Mouse (Mus musculus): ENCODE data around the gene Cyb5d2. TPM values are rescaled to one million over a fixed set of nuclear protein-coding genes. Genes with fewer than 3 reads are reported as not detected.
"Not testable (repeated sequence)": the region's sequence is repeated elsewhere in the genome, so short reads cannot be mapped to it uniquely, and the experiment has no call there.

The Cyb5d2 gene
- polyA plus RNA-seq, 1 experiment from 2014 or later: 7.5 TPM

GRCm38 (mm10) chr11:72805232-72805631 lies 9.3 kb upstream of the Cyb5d2 start:
- H3K27ac ChIP-seq (replicated peaks): no peak overlapping the region
- no peak overlapping the region for H3K4me3 ChIP-seq
- no peaks in the 10 kb centered on the region for H3K27me3 ChIP-seq
- no peak overlapping the region for H3K4me2 ChIP-seq (replicated peaks)
- no peaks in the 10 kb centered on the region; the same call in 1 of the 2 replicates for H3K36me3 ChIP-seq
- no peaks in the 10 kb centered on the region for H3K9me3 ChIP-seq
- no peak for ATAC-seq (replicated peaks)
- WGBS: 92% methylated on average over 3 of the region's 3 CpGs
- H3K4me1 ChIP-seq: 0 out of 2 replicates have a peak, but pooled peaks cover 9% of the 10 kb centered on the region
- no peak overlapping the region for H3K9ac ChIP-seq (replicated peaks)

DNA sequence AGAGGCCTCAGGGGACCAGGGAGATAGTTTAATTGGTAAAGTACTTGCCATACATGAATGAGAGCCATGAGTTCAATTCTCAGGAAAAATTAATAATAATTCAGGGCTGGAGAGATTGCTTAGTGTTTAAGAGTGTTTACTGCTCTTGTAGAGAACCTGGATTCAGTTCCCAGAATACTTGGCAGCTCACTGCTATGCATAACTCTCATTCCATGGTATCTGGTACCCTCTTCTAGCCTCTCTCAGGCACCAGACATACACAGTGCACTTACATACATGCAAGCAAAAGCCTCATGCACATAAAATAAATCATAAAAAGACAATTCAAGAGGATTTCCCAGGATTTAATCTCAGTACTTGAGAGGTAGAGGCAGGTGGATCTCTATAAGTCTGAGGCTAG lies 8.6 kb upstream of the Cyb5d2 start:
- Histone ChIP-seq H3K9me3 (no peaks in the 10 kb centered on the region), H3K4me3 (no peak overlapping the region), H3K27me3 (no peaks in the 10 kb centered on the region)

DNA sequence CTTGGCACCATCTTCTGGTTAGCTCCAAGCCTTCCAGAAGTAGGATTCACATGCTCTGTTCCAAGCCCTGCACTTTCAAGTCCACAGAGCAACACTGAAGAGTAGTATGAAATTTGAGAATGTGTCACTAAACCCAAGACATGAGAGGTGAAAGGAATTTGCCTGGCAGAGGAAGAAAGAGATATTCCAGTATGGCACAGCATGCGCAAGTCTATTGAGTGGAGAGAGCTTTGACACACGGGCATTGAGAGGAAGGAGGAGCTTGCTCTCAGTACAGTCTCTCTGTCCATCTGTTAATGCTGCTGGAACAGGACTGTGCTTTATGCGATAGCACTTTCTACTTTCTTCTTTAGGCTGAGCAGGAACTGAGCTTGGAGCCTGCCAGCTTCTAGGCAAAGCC lies 7.1 kb upstream of the Cyb5d2 start:
- Histone ChIP-seq H3K4me2 (replicated peaks) (no peak overlapping the region), H3K9ac (replicated peaks) (no peak overlapping the region), H3K36me3 (peaks cover 2% of the 10 kb centered on the region; the same call in 1 of the 2 replicates), H3K27me3 (no peaks in the 10 kb centered on the region), H3K4me3 (no peak overlapping the region), H3K9me3 (no peaks in the 10 kb centered on the region), H3K4me1 (peaks cover 14% of the 10 kb centered on the region), H3K27ac (replicated peaks) (no peak overlapping the region)
- 73% methylated on average over 3 of the region's 3 CpGs for WGBS
- ATAC-seq (replicated peaks): no peak

More for the DNA sequence above, 8.6 kb upstream of the Cyb5d2 start:
- peaks cover 1% of the 10 kb centered on the region; the same call in 1 of the 2 replicates for H3K36me3 ChIP-seq
- H3K4me2 ChIP-seq (replicated peaks): no peak overlapping the region
- ATAC-seq (replicated peaks): no peak
- H3K9ac ChIP-seq (replicated peaks): no peak overlapping the region
- 0 out of 2 replicates have a peak, but pooled peaks cover 9% of the 10 kb centered on the region for H3K4me1 ChIP-seq
- no peak overlapping the region for H3K27ac ChIP-seq (replicated peaks)

DNA sequence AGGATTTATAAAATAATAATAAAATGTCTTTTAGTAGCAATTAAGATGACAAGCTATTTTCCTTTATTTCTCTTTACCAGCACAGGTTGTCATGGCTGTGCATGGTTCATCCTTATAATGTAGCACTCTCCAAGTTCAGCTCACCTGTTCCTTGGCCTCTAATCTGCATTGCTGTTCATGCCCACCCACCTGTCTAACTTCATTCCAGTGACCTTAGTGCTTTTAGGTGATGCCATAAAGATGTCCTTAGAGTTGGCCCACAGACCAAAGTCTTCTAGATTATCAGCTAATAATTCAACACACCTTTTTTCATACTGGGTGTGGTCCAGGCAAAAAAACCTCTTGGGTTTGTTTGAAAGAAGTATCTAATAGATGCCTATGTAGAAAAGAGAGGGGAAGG lies 5.2 kb upstream of the Cyb5d2 start:
- Histone ChIP-seq H3K9me3 (no peaks in the 10 kb centered on the region), H3K9ac (replicated peaks) (no peak overlapping the region), H3K27ac (replicated peaks) (no peak overlapping the region), H3K4me2 (replicated peaks) (no peak overlapping the region), H3K27me3 (no peaks in the 10 kb centered on the region), H3K4me3 (no peak overlapping the region), H3K36me3 (peaks cover 2% of the 10 kb centered on the region; the same call in 1 of the 2 replicates), H3K4me1 (peaks cover 19% of the 10 kb centered on the region)
- no peak for ATAC-seq (replicated peaks)

DNA sequence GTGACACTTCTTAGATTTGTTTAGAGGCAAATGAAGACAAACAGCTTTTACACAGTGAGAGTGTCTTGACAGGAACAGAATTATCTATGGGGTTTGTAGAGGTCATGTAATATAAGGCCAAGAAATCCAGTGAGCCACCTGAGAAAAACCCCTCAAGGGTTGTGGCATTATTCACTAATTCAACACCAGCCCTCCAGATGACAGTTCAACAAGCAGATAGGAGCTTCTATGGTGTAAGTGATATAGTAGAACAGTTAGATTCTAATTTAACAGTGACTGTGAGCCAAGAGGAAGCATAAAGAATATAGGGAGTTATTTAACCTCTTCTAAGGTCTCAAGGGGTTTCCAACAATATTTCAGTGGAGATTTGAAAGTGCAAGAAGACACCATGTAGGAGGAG lies 2.2 kb upstream of the Cyb5d2 start:
- no peak for ATAC-seq (replicated peaks)
- H3K27me3 ChIP-seq: no peaks in the 10 kb centered on the region
- H3K9ac ChIP-seq (replicated peaks): no peak overlapping the region
- no peak overlapping the region for H3K4me2 ChIP-seq (replicated peaks)
- no peaks in the 10 kb centered on the region for H3K9me3 ChIP-seq
- H3K27ac ChIP-seq (replicated peaks): no peak overlapping the region
- H3K36me3 ChIP-seq: peaks cover 2% of the 10 kb centered on the region; the same call in 1 of the 2 replicates
- peaks cover 26% of the 10 kb centered on the region for H3K4me1 ChIP-seq
- H3K4me3 ChIP-seq: no peak overlapping the region

- peak overlapping the region; percentile 82 for H3K9ac ChIP-seq (replicated peaks)
- 0 out of 2 replicates have a peak, but pooled peaks cover 2% of the 10 kb centered on the region for H3K36me3 ChIP-seq
- H3K4me3 ChIP-seq: peak overlapping the region; percentile 96
- no peaks in the 10 kb centered on the region for H3K9me3 ChIP-seq
- peaks cover 26% of the 10 kb centered on the region for H3K4me1 ChIP-seq
- no peaks in the 10 kb centered on the region for H3K27me3 ChIP-seq
- no peak overlapping the region for H3K27ac ChIP-seq (replicated peaks)
- peak overlapping the region; percentile 84 for H3K4me2 ChIP-seq (replicated peaks)
- no peak for ATAC-seq (replicated peaks)
- 17% methylated on average over 10 of the region's 10 CpGs for WGBS
Observed at GRCm38 (mm10) chr11:72796773-72797338, 914 bp upstream of the Cyb5d2 start.

DNA sequence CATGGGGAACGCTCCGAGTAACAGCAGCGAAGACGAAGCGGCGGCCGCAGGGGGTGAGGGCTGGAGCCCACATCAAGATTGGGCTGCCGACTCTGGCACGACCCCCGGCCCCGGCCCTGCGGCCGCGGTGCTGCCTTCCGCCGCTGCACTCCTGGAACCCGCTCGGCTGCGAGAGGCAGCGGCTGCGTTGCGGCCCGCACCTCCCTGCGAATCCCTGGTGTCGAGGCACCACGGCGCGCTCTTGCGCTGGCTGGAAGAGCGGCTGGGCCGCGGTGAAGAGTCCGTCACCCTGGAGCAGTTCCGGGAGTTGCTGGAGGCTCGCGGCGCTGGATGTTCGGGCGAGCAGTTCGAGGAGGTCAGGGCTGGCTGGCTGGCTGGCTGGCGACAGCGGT lies 350 bp upstream of the Cyb5d2 start:
- Histone ChIP-seq H3K27me3 (no peaks in the 10 kb centered on the region), H3K9me3 (no peaks in the 10 kb centered on the region), H3K9ac (replicated peaks) (peak overlapping the region; percentile 82), H3K4me2 (replicated peaks) (peak overlapping the region; percentile 84), H3K36me3 (0 out of 2 replicates have a peak, but pooled peaks cover 2% of the 10 kb centered on the region), H3K4me1 (peaks cover 26% of the 10 kb centered on the region), H3K27ac (replicated peaks) (peak overlapping the region; percentile 84), H3K4me3 (peak overlapping the region; percentile 96)
- ATAC-seq (replicated peaks): no peak; the same call in none of the 2 replicates
- WGBS: under 1% methylated on average over 42 of the region's 42 CpGs

DNA sequence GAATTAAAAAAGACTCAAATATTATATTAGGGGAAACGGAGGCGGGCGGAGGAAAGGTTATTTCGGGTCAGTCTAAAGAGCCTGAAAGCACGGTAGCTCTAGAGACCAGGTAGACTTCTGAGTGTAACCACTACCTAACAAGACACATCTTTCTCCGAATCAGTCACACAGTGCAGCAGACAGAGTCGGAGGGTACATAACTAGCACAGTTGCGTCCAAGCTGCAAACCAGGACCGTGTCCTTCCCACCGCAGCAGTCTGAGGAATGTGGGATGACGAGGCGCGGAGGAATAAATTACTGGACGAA lies 840 bp downstream of the Cyb5d2 start:
- Histone ChIP-seq H3K27ac (replicated peaks) (peak overlapping the region; percentile 84), H3K9ac (replicated peaks) (peak overlapping the region; percentile 79), H3K36me3 (0 out of 2 replicates have a peak, but pooled peaks cover 2% of the 10 kb centered on the region), H3K4me3 (peak overlapping the region; percentile 96), H3K9me3 (no peaks in the 10 kb centered on the region), H3K27me3 (no peaks in the 10 kb centered on the region), H3K4me2 (replicated peaks) (peak overlapping the region; percentile 84), H3K4me1 (peaks cover 26% of the 10 kb centered on the region)
- ATAC-seq (replicated peaks): peak; percentile 21
- 20% methylated on average over 14 of the region's 14 CpGs for WGBS

DNA sequence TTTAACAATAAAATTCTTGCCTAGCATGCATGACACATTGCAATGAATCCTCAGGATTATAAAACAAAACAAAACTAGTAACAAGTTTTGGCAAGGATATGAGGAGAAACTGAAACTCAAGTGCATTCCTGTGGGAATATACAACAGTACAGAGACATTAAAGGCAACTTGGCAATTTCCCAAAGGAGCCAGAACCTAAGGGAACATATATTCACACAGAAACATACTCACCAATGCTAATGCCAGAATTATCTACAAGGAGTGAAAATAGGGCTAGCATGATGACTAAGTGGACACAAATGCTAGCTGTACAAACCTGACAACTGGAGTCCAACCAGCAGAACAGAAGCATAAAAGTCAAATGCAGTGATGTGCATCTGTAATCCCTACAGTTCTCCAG lies 3.9 kb downstream of the Cyb5d2 start:
- Histone ChIP-seq H3K27ac (replicated peaks) (no peak overlapping the region), H3K4me3 (no peak overlapping the region), H3K27me3 (no peaks in the 10 kb centered on the region), H3K4me1 (peaks cover 12% of the 10 kb centered on the region), H3K9ac (replicated peaks) (no peak overlapping the region), H3K4me2 (replicated peaks) (no peak overlapping the region), H3K36me3 (no peaks in the 10 kb centered on the region), H3K9me3 (no peaks in the 10 kb centered on the region)
- no peak for ATAC-seq (replicated peaks)

- WGBS: 81% methylated on average over 3 of the region's 3 CpGs
- H3K36me3 ChIP-seq: no peaks in the 10 kb centered on the region
- no peak for ATAC-seq (replicated peaks)
- H3K27ac ChIP-seq (replicated peaks): no peak overlapping the region
- no peaks in the 10 kb centered on the region for H3K9me3 ChIP-seq
- no peaks in the 10 kb centered on the region for H3K4me1 ChIP-seq
- H3K4me3 ChIP-seq: no peak overlapping the region
- H3K9ac ChIP-seq (replicated peaks): no peak overlapping the region
- H3K27me3 ChIP-seq: no peaks in the 10 kb centered on the region
- H3K4me2 ChIP-seq (replicated peaks): no peak overlapping the region
Observed at GRCm38 (mm10) chr11:72782503-72782902, 13.4 kb downstream of the Cyb5d2 start.

DNA sequence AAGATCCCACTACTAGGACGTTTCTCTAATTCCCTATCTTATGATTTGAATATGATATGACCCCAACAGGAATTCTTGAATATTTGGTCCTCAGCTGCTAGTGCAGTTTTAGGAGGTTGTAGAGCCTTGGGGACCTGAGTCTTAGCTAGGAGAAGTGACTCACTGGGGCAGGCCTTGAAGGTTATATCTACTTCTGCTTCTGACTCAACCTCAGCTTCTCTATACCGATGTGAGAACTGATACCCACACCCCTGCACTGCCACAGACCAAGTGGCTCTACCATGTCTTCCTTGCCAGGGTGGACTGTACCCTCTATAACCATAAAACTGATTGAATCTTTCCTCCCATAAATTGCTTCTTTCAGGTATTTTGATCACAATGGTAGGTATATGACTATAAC lies 13.8 kb downstream of the Cyb5d2 start:
- H3K9me3 ChIP-seq: no peaks in the 10 kb centered on the region
- WGBS: 83% methylated on average over 2 of the region's 2 CpGs
- H3K4me2 ChIP-seq (replicated peaks): no peak overlapping the region

GRCm38 (mm10) chr11:72778957-72779356 lies 17.0 kb downstream of the Cyb5d2 start:
- Histone ChIP-seq H3K27ac (replicated peaks) (no peak overlapping the region), H3K4me2 (replicated peaks) (no peak overlapping the region), H3K27me3 (no peaks in the 10 kb centered on the region), H3K4me1 (no peaks in the 10 kb centered on the region), H3K9me3 (no peaks in the 10 kb centered on the region), H3K4me3 (no peak overlapping the region), H3K9ac (replicated peaks) (no peak overlapping the region), H3K36me3 (no peaks in the 10 kb centered on the region)
- no peak for ATAC-seq (replicated peaks)

More for the DNA sequence above, 13.8 kb downstream of the Cyb5d2 start:
- H3K4me1 ChIP-seq: no peaks in the 10 kb centered on the region
- H3K9ac ChIP-seq (replicated peaks): no peak overlapping the region
- ATAC-seq (replicated peaks): no peak
- H3K4me3 ChIP-seq: no peak overlapping the region
- H3K27me3 ChIP-seq: no peaks in the 10 kb centered on the region
- H3K27ac ChIP-seq (replicated peaks): no peak overlapping the region
- H3K36me3 ChIP-seq: no peaks in the 10 kb centered on the region

- not testable (repeated sequence) for ATAC-seq (replicated peaks)
Observed at GRCm38 (mm10) chr11:72772611-72773010, 23.3 kb downstream of the Cyb5d2 start.

More at GRCm38 (mm10) chr11:72772611-72773010, 23.3 kb downstream of the Cyb5d2 start:
- not testable (repeated sequence) for H3K4me1 ChIP-seq; H3K4me2 ChIP-seq (replicated peaks); H3K27me3 ChIP-seq; H3K9ac ChIP-seq (replicated peaks); H3K27ac ChIP-seq (replicated peaks); H3K9me3 ChIP-seq; H3K4me3 ChIP-seq
- H3K36me3 ChIP-seq: peaks cover 19% of the 10 kb centered on the region
- WGBS: 16% methylated on average over 1 of the region's 1 CpGs
